Mouse (Mus musculus): ENCODE data around the gene Cacna1i. TPM values are rescaled to one million over a fixed set of nuclear protein-coding genes. Genes with fewer than 3 reads are reported as not detected.
A peak's percentile ranks its signal among the peaks of the same experiment; 100 is the strongest.

The Cacna1i gene
- total RNA-seq, 4 experiments from 2014 or later, result 64.3 to 80.9 (median 66.4) TPM

DNA sequence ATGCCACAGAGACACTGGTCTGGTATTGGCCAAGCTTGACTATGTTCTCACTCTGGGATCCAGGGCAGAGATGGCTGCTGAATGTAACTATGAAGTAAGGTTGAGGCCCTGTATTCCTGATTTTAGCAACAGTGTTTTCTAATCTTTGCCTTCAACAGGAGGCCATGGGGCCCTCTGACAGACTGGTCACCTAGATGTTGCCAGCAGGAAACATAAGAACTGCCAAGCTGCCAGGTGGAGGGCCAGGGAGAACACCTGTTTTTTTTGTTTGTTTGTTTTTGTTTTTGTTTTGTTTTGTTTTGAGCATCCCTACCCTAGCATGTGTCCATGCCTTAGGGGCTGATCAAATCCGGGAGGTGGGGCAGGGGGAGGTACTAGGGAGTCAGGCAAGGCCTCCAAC, 112.4 kb downstream of the Cacna1i start:
- DNase-seq (ENCODE audit: low spot score in 2 of 2), result no peak

DNA sequence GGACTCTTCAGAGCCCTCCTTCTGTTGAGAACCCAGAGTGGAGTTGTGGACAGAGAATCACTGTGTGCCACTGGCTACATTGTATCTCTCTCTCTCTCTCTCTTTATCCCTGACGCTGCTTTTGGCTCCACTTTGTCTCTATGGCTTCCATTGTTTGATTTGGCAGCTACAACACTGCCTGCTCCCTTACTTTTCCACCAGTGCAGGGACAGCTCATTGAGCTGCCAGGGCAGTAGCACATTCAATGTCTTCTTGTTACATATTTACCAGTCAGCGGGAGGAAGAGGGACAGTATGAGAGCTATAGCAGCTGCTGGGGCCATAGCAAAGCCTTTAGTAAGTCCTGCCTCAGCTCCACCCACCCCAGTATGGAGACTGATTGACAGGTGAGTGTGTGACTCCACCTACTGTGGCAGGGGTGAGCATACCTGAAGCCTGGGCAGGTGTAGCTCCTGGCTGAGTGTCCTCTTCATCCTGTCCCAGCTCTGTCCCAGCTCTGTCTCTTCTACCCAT, 114.4 kb downstream of the Cacna1i start:
- no peak for DNase-seq (ENCODE audit: low spot score in 2 of 2)

GRCm38 (mm10) chr15:80401980-80402379, 114.9 kb downstream of the Cacna1i start:
- no peak for DNase-seq (ENCODE audit: low spot score in 2 of 2)

- DNase-seq (ENCODE audit: low spot score in 2 of 2), result no peak
These were observed 120.8 kb downstream of the Cacna1i start for GRCm38 (mm10) chr15:80407873-80408272.

DNA sequence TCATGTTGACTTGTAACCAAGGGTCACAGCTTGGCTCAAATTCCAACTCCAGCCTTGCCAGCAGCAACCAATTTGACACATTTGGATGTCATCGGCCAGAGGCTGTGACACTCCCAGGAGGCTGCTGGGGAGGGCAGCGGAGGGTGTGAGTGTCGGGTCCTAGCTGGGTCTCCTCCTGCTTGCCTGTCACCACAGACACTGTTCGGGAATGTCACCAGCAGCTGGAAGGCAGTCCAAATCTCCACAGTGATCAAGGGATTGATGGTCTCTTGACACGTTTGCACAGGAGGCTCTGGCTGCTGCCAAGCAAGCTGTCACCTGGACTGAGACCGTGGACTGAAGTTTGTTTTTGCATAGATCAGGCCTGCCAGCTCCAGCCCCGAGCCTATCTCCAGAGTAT, 123.6 kb downstream of the Cacna1i start:
- no peak for DNase-seq (ENCODE audit: low spot score in 2 of 2)

- DNase-seq (ENCODE audit: low spot score in 2 of 2), result no peak
These were observed 126.0 kb downstream of the Cacna1i start for GRCm38 (mm10) chr15:80413070-80413469.

GRCm38 (mm10) chr15:80413988-80414721, 127.1 kb downstream of the Cacna1i start:
- peak in 1 of 2 experiments; percentile 59 for DNase-seq (ENCODE audit: low spot score in 2 of 2)

GRCm38 (mm10) chr15:80415132-80415531, 128.1 kb downstream of the Cacna1i start:
- DNase-seq (ENCODE audit: low spot score in 2 of 2), result no peak

DNA sequence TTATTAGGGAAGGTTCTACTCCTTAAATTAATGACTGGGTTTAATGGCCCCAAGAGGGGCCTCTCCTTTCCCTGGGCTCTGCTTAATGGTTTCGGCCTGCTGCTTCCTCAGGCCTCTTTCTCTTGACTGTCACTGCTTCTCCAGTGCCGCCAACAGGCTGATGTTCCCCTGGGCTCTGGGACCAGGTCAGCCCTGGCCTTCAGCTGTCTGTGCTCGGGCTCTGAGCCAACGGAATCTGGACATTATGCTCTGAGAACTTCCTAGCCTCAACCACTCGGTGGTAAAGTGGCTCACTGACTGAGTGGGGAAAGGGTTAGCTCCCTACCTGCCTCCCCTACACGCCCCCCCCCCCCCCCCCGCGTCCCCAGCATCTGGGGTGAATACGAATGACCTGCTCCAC, 130.0 kb downstream of the Cacna1i start:
- no peak for DNase-seq (ENCODE audit: low spot score in 2 of 2)

- peak in 1 of 2 experiments; percentile 42 for DNase-seq (ENCODE audit: low spot score in 2 of 2)
These were observed 131.1 kb downstream of the Cacna1i start for GRCm38 (mm10) chr15:80418146-80418545.

- DNase-seq (ENCODE audit: low spot score in 2 of 2), result no peak
These were observed 143.3 kb downstream of the Cacna1i start for GRCm38 (mm10) chr15:80430324-80430723.

DNA sequence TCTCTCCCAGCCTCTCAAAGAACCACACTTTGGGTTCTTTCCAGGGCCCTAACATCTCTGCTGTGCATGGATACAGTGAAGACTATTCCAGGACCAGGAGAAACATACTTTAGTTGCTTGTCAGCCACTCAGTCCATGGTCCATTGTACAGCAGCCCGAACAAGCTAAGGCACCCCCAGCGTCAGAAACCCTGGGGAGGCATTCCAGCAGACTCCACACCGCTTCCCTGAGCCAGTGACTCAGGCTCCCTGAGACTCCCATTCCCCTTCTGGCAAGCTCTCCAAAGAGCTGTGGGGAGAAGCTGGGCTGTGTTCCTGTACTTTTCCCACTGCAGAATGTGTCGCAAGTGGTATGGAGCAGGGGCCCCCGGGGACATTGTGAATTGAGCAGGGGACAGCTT, 149.9 kb downstream of the Cacna1i start:
- DNase-seq (ENCODE audit: low spot score in 2 of 2), result no peak

GRCm38 (mm10) chr15:80437996-80438395, 151.0 kb downstream of the Cacna1i start:
- no peak for DNase-seq (ENCODE audit: low spot score in 2 of 2)

- DNase-seq (ENCODE audit: low spot score in 2 of 2), result no peak
These were observed 151.4 kb downstream of the Cacna1i start for GRCm38 (mm10) chr15:80438423-80438822.

DNA sequence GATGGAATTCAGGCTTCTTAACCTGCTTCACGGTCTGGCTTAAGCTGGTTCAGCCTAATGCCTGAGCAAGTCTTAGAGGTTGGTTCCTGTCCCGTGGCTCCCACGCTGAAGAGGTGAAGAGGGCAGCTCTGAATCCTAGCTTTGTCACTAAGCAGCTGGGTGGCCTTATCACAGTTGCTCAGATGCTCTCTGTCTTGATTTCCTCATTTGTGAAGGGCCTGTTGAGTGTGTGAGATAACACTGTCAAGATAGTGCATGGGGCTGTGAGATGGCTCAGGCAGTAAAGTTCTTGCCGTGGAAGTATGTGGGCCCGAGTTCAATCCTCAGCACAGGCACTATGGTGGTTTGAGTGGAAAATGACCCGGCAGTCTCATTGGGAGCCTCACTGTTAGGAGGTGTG, 153.2 kb downstream of the Cacna1i start:
- DNase-seq (ENCODE audit: low spot score in 2 of 2), result no peak

DNA sequence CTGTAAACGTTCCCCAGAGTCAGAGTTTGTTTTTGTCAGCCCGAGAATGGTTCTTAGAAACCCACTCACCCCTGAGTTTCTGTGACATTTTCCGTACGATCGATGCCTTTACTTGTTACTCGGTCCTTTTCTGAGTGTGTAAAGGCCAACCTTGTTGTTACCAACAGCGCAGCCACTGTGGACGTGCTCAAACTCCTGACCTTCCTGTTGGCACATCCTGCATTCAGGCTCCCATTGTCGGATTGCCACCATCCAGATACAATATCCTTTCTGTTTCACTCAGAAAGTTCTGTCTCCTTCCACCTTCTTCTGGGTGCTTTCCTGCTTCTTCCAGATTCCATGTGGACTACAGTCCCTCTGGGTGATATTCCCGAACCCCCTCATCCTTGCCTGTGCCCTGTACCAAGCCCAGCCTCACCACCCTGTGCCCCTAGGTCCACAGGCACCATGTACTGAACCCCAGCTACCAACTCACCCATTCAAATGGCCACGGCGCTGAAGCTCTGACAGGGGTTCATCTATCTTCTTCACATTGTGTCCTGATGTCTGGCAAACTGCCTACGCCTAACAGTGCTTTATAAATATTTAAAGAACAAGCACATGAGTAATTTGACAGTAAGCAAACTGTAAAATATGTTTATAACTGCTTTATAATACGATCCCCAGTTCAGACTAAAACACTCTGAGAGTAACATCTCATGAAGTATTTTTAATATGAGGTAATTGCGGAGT, 159.1 kb downstream of the Cacna1i start:
- DNase-seq (ENCODE audit: low spot score in 2 of 2), result no peak

Other genes starting within 250 kb of the Cacna1i start
- gene Syngr1, start 195.9 kb upstream of the Cacna1i start, total RNA-seq (2022), result 100 to 1,000 TPM; 430 to 460 (median 440) TPM
- gene Rpl3, start 195.4 kb upstream of the Cacna1i start, total RNA-seq (2022), result 100 to 1,000 TPM; 506 to 560 (median 527) TPM
- gene Tab1, start 154.1 kb upstream of the Cacna1i start, total RNA-seq (2022), result 10 to 100 TPM; 24.4 to 30.0 (median 26.9) TPM
- 100 to 1,000 TPM; 118 to 134 (median 124) TPM for gene Mgat3, start 113.5 kb upstream of the Cacna1i start, total RNA-seq (2022)
- 10 to 100 TPM; 30.2 to 33.7 (median 30.9) TPM for gene Mief1, start 53.2 kb upstream of the Cacna1i start, total RNA-seq (2022)
- 10 to 100 TPM in 2 of 4 experiments, 1 to 10 TPM in 2; 6.0 to 10.8 (median 9.5) TPM for gene AC140267.1, start 51.4 kb upstream of the Cacna1i start, total RNA-seq (2022)
- gene Atf4, start 32.1 kb upstream of the Cacna1i start, total RNA-seq (2022), result 100 to 1,000 TPM in 3 of 4 experiments, 10 to 100 TPM in 1; 98.1 to 118 (median 107) TPM
- gene Rps19bp1, start 22.9 kb upstream of the Cacna1i start, total RNA-seq (2022), result 10 to 100 TPM; 32.5 to 39.3 (median 38.4) TPM

Data from left cerebral cortex, adult 8-10 months (tissue).